Mouse (Mus musculus): ENCODE measurements around the gene Foxj3. TPM values are rescaled to one million over a fixed set of nuclear protein-coding genes. Genes with fewer than 3 reads are reported as not detected.

Foxj3 gene
- polyA plus RNA-seq, 1 experiment, result 9.7 TPM

GRCm38 (mm10) chr4:119575459-119575858 is 38.7 kb downstream of the Foxj3 start:
- Histone ChIP-seq H3K4me3 (replicated peaks; ENCODE audit: control insufficient read depth, low read depth, low read length) (no peak overlapping the region), H3K4me1 (ENCODE audit: control insufficient read depth, insufficient read depth, low read length) (peaks cover 2% of the 10 kb centered on the region; the same call in 1 of the 2 replicates), H3K27ac (ENCODE audit: control insufficient read depth, insufficient read depth, low read depth, low read length, poor library complexity) (no peak overlapping the region)
- TF ChIP-seq CTCF (IDR thresholded peaks at IDR 0.05; ENCODE audit: control insufficient read depth, insufficient read depth, low read length) (no peak), POLR2A (IDR thresholded peaks at IDR 0.05; ENCODE audit: borderline replicate concordance, control insufficient read depth, low read depth, low read length) (no peak)
- 96% methylated on average over 3 of the region's 3 CpGs for WGBS

- Histone ChIP-seq H3K27ac (ENCODE audit: control insufficient read depth, insufficient read depth, low read depth, low read length, poor library complexity) (no peak overlapping the region), H3K4me3 (replicated peaks; ENCODE audit: control insufficient read depth, low read depth, low read length) (no peak overlapping the region), H3K4me1 (ENCODE audit: control insufficient read depth, insufficient read depth, low read length) (no peaks in the 10 kb centered on the region)
- TF ChIP-seq POLR2A (IDR thresholded peaks at IDR 0.05; ENCODE audit: borderline replicate concordance, control insufficient read depth, low read depth, low read length) (no peak), CTCF (IDR thresholded peaks at IDR 0.05; ENCODE audit: control insufficient read depth, insufficient read depth, low read length) (no peak)
- WGBS, result 90% methylated on average over 2 of the region's 2 CpGs
These were observed 51.2 kb downstream of the Foxj3 start for GRCm38 (mm10) chr4:119588037-119588436.

GRCm38 (mm10) chr4:119589423-119589822 is 52.6 kb downstream of the Foxj3 start:
- TF ChIP-seq POLR2A (IDR thresholded peaks at IDR 0.05; ENCODE audit: borderline replicate concordance, control insufficient read depth, low read depth, low read length) (no peak), CTCF (IDR thresholded peaks at IDR 0.05; ENCODE audit: control insufficient read depth, insufficient read depth, low read length) (no peak)
- Histone ChIP-seq H3K4me1 (ENCODE audit: control insufficient read depth, insufficient read depth, low read length) (no peaks in the 10 kb centered on the region), H3K27ac (ENCODE audit: control insufficient read depth, insufficient read depth, low read depth, low read length, poor library complexity) (no peak overlapping the region), H3K4me3 (replicated peaks; ENCODE audit: control insufficient read depth, low read depth, low read length) (no peak overlapping the region)
- WGBS, result 87% methylated on average over 2 of the region's 2 CpGs

- TF ChIP-seq CTCF (IDR thresholded peaks at IDR 0.05; ENCODE audit: control insufficient read depth, insufficient read depth, low read length), result no peak
- no peak for TF ChIP-seq POLR2A (IDR thresholded peaks at IDR 0.05; ENCODE audit: borderline replicate concordance, control insufficient read depth, low read depth, low read length)
- WGBS, result 84% methylated on average over 1 of the region's 1 CpGs
- no peak overlapping the region for H3K27ac ChIP-seq (ENCODE audit: control insufficient read depth, insufficient read depth, low read depth, low read length, poor library complexity)
- H3K4me1 ChIP-seq (ENCODE audit: control insufficient read depth, insufficient read depth, low read length), result no peaks in the 10 kb centered on the region
- H3K4me3 ChIP-seq (replicated peaks; ENCODE audit: control insufficient read depth, low read depth, low read length), result no peak overlapping the region
These were observed 53.2 kb downstream of the Foxj3 start for GRCm38 (mm10) chr4:119590027-119590426.

- no peak overlapping the region for H3K27ac ChIP-seq (ENCODE audit: control insufficient read depth, insufficient read depth, low read depth, low read length, poor library complexity)
- 79% methylated on average over 3 of the region's 3 CpGs for WGBS
- H3K4me3 ChIP-seq (replicated peaks; ENCODE audit: control insufficient read depth, low read depth, low read length), result no peak overlapping the region
- no peak for TF ChIP-seq CTCF (IDR thresholded peaks at IDR 0.05; ENCODE audit: control insufficient read depth, insufficient read depth, low read length)
- no peak for TF ChIP-seq POLR2A (IDR thresholded peaks at IDR 0.05; ENCODE audit: borderline replicate concordance, control insufficient read depth, low read depth, low read length)
- H3K4me1 ChIP-seq (ENCODE audit: control insufficient read depth, insufficient read depth, low read length), result no peaks in the 10 kb centered on the region
These were observed 55.7 kb downstream of the Foxj3 start for GRCm38 (mm10) chr4:119592479-119592878.

GRCm38 (mm10) chr4:119594331-119594730 is 57.5 kb downstream of the Foxj3 start:
- no peak overlapping the region for H3K4me3 ChIP-seq (replicated peaks; ENCODE audit: control insufficient read depth, low read depth, low read length)
- 94% methylated on average over 14 of the region's 14 CpGs for WGBS
- TF ChIP-seq POLR2A (IDR thresholded peaks at IDR 0.05; ENCODE audit: borderline replicate concordance, control insufficient read depth, low read depth, low read length), result no peak
- TF ChIP-seq CTCF (IDR thresholded peaks at IDR 0.05; ENCODE audit: control insufficient read depth, insufficient read depth, low read length), result no peak
- no peak overlapping the region for H3K27ac ChIP-seq (ENCODE audit: control insufficient read depth, insufficient read depth, low read depth, low read length, poor library complexity)
- H3K4me1 ChIP-seq (ENCODE audit: control insufficient read depth, insufficient read depth, low read length), result no peaks in the 10 kb centered on the region

GRCm38 (mm10) chr4:119599605-119600004 is 62.8 kb downstream of the Foxj3 start:
- 69% methylated on average over 1 of the region's 1 CpGs for WGBS

GRCm38 (mm10) chr4:119609488-119609887 is 72.7 kb downstream of the Foxj3 start:
- no peak overlapping the region for H3K4me3 ChIP-seq (replicated peaks; ENCODE audit: control insufficient read depth, low read depth, low read length)
- 4% methylated on average over 1 of the region's 1 CpGs for WGBS
- H3K27ac ChIP-seq (ENCODE audit: control insufficient read depth, insufficient read depth, low read depth, low read length, poor library complexity), result no peak overlapping the region
- H3K4me1 ChIP-seq (ENCODE audit: control insufficient read depth, insufficient read depth, low read length), result no peaks in the 10 kb centered on the region; the same call in 1 of the 2 replicates
- TF ChIP-seq CTCF (IDR thresholded peaks at IDR 0.05; ENCODE audit: control insufficient read depth, insufficient read depth, low read length) (no peak), POLR2A (IDR thresholded peaks at IDR 0.05; ENCODE audit: borderline replicate concordance, control insufficient read depth, low read depth, low read length) (no peak)

More at GRCm38 (mm10) chr4:119599605-119600004, 62.8 kb downstream of the Foxj3 start:
- H3K4me3 ChIP-seq (replicated peaks; ENCODE audit: control insufficient read depth, low read depth, low read length), result no peak overlapping the region
- no peak overlapping the region for H3K27ac ChIP-seq (ENCODE audit: control insufficient read depth, insufficient read depth, low read depth, low read length, poor library complexity)
- H3K4me1 ChIP-seq (ENCODE audit: control insufficient read depth, insufficient read depth, low read length), result no peaks in the 10 kb centered on the region
- no peak for TF ChIP-seq CTCF (IDR thresholded peaks at IDR 0.05; ENCODE audit: control insufficient read depth, insufficient read depth, low read length)
- no peak for TF ChIP-seq POLR2A (IDR thresholded peaks at IDR 0.05; ENCODE audit: borderline replicate concordance, control insufficient read depth, low read depth, low read length)

GRCm38 (mm10) chr4:119614078-119614477 is 77.3 kb downstream of the Foxj3 start:
- Histone ChIP-seq H3K4me1 (ENCODE audit: control insufficient read depth, insufficient read depth, low read length) (no peaks in the 10 kb centered on the region; the same call in 1 of the 2 replicates), H3K4me3 (replicated peaks; ENCODE audit: control insufficient read depth, low read depth, low read length) (no peak overlapping the region), H3K27ac (ENCODE audit: control insufficient read depth, insufficient read depth, low read depth, low read length, poor library complexity) (no peak overlapping the region)
- 24% methylated on average over 1 of the region's 1 CpGs for WGBS
- no peak for TF ChIP-seq POLR2A (IDR thresholded peaks at IDR 0.05; ENCODE audit: borderline replicate concordance, control insufficient read depth, low read depth, low read length)
- no peak for TF ChIP-seq CTCF (IDR thresholded peaks at IDR 0.05; ENCODE audit: control insufficient read depth, insufficient read depth, low read length)
